Mouse (Mus musculus): Measurements from ENCODE around the gene Tmem33. TPM values are rescaled to one million over a fixed set of nuclear protein-coding genes. Genes with fewer than 3 reads are reported as not detected.

The Tmem33 gene
- polyA plus RNA-seq, 1 experiment, result 58.1 TPM

GRCm38 (mm10) chr5:67258473-67258872, 1.9 kb upstream of the Tmem33 start:
- no peak for TF ChIP-seq CTCF (IDR thresholded peaks at IDR 0.05; ENCODE audit: control insufficient read depth, insufficient read depth, insufficient replicate concordance, low read depth, low read length)
- no peak for TF ChIP-seq POLR2A (IDR thresholded peaks at IDR 0.05; ENCODE audit: control insufficient read depth, low read depth, low read length)
- Histone ChIP-seq H3K27me3 (ENCODE audit: control insufficient read depth, insufficient read depth, low read length) (no peaks in the 10 kb centered on the region), H3K4me1 (ENCODE audit: control insufficient read depth, insufficient read depth, low read length) (peaks cover 2% of the 10 kb centered on the region; the same call in 1 of the 2 replicates), H3K27ac (ENCODE audit: control insufficient read depth, insufficient read depth, low read depth, low read length) (no peak overlapping the region), H3K4me3 (ENCODE audit: control insufficient read depth, low read depth, low read length) (no peak overlapping the region), H3K36me3 (ENCODE audit: control insufficient read depth, insufficient read depth, low read length) (no peaks in the 10 kb centered on the region)

- peak overlapping the region; percentile 99 for H3K4me3 ChIP-seq (ENCODE audit: control insufficient read depth, low read depth, low read length)
- H3K36me3 ChIP-seq (ENCODE audit: control insufficient read depth, insufficient read depth, low read length), result no peaks in the 10 kb centered on the region
- H3K27me3 ChIP-seq (ENCODE audit: control insufficient read depth, insufficient read depth, low read length), result no peaks in the 10 kb centered on the region
- TF ChIP-seq CTCF (IDR thresholded peaks at IDR 0.05; ENCODE audit: control insufficient read depth, insufficient read depth, insufficient replicate concordance, low read depth, low read length) (no peak), POLR2A (IDR thresholded peaks at IDR 0.05; ENCODE audit: control insufficient read depth, low read depth, low read length) (no peak)
- peaks cover 2% of the 10 kb centered on the region; the same call in 1 of the 2 replicates for H3K4me1 ChIP-seq (ENCODE audit: control insufficient read depth, insufficient read depth, low read length)
- H3K27ac ChIP-seq (ENCODE audit: control insufficient read depth, insufficient read depth, low read depth, low read length), result peak overlapping the region; percentile 94
Measured at GRCm38 (mm10) chr5:67260159-67260530, 220 bp upstream of the Tmem33 start.

DNA sequence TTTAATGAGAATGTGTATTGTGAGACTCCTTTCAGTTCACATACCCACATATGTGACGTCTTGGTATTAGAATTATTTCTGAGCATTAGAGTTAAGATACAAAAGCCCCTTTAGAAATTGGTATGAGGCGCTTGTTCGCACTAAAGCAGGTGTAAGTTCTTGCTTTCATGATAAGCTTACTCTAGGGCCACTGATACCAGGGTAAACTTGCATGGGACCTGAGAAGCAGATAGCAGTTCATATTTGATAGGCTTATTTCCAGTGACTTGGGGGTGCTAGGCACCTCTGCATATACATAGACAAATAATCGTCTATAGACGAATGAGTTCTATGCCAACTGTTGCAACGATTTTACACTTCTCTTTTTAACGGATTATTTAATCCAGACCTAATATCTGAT, 2.6 kb downstream of the Tmem33 start:
- no peaks in the 10 kb centered on the region for H3K27me3 ChIP-seq (ENCODE audit: control insufficient read depth, insufficient read depth, low read length)
- no peak overlapping the region for H3K27ac ChIP-seq (ENCODE audit: control insufficient read depth, insufficient read depth, low read depth, low read length)
- 0 out of 2 replicates have a peak, but pooled peaks cover 2% of the 10 kb centered on the region for H3K36me3 ChIP-seq (ENCODE audit: control insufficient read depth, insufficient read depth, low read length)
- H3K4me1 ChIP-seq (ENCODE audit: control insufficient read depth, insufficient read depth, low read length), result peaks cover 2% of the 10 kb centered on the region; the same call in 1 of the 2 replicates
- no peak overlapping the region for H3K4me3 ChIP-seq (ENCODE audit: control insufficient read depth, low read depth, low read length)
- TF ChIP-seq CTCF (IDR thresholded peaks at IDR 0.05; ENCODE audit: control insufficient read depth, insufficient read depth, insufficient replicate concordance, low read depth, low read length) (no peak), POLR2A (IDR thresholded peaks at IDR 0.05; ENCODE audit: control insufficient read depth, low read depth, low read length) (no peak)

DNA sequence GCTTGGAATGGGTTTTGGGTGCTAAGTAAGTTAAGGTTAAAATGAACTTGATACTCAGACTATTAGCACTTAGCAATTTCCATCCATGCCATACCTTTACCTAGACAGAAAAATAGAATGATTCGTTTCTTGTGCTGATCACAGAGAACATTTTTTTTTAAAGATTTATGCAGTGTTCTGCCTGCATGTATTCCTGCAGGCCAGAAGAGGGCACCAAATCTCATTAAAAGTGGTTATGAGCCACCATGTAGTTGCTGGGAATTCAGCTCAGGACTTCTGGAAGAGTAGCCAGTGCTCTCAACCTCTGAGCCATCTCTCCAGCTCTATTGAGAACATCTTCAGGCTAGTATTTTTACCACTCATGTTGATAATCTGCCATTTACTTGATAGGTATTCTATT, 5.7 kb downstream of the Tmem33 start:
- H3K27ac ChIP-seq (ENCODE audit: control insufficient read depth, insufficient read depth, low read depth, low read length), result no peak overlapping the region
- H3K4me3 ChIP-seq (ENCODE audit: control insufficient read depth, low read depth, low read length), result no peak overlapping the region
- TF ChIP-seq CTCF (IDR thresholded peaks at IDR 0.05; ENCODE audit: control insufficient read depth, insufficient read depth, insufficient replicate concordance, low read depth, low read length) (no peak), POLR2A (IDR thresholded peaks at IDR 0.05; ENCODE audit: control insufficient read depth, low read depth, low read length) (no peak)
- peaks cover 2% of the 10 kb centered on the region; the same call in 1 of the 2 replicates for H3K4me1 ChIP-seq (ENCODE audit: control insufficient read depth, insufficient read depth, low read length)
- 0 out of 2 replicates have a peak, but pooled peaks cover 2% of the 10 kb centered on the region for H3K36me3 ChIP-seq (ENCODE audit: control insufficient read depth, insufficient read depth, low read length)
- no peaks in the 10 kb centered on the region for H3K27me3 ChIP-seq (ENCODE audit: control insufficient read depth, insufficient read depth, low read length)

DNA sequence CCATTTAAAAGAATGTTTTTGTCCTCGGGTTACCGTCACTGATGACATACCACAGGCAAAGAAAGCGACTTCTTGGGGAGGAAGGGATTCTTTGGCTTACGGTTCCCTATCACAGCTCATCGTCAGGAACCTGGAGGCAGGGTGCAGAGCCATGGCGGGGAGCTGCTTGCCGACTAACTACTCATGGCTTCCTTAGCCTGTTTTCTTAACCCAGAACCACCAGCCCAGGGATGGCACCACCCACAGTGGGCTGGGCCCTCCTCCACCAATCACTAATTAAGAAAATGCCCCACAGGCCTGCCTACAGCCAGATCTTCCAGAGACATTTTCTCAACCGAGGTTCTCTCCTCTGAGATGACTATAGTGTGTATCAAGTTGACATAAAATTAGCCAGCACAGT, 8.9 kb downstream of the Tmem33 start:
- Histone ChIP-seq H3K4me3 (ENCODE audit: control insufficient read depth, low read depth, low read length) (no peak overlapping the region), H3K4me1 (ENCODE audit: control insufficient read depth, insufficient read depth, low read length) (no peaks in the 10 kb centered on the region), H3K27ac (ENCODE audit: control insufficient read depth, insufficient read depth, low read depth, low read length) (no peak overlapping the region), H3K27me3 (ENCODE audit: control insufficient read depth, insufficient read depth, low read length) (no peaks in the 10 kb centered on the region), H3K36me3 (ENCODE audit: control insufficient read depth, insufficient read depth, low read length) (0 out of 2 replicates have a peak, but pooled peaks cover 2% of the 10 kb centered on the region)
- TF ChIP-seq CTCF (IDR thresholded peaks at IDR 0.05; ENCODE audit: control insufficient read depth, insufficient read depth, insufficient replicate concordance, low read depth, low read length) (no peak), POLR2A (IDR thresholded peaks at IDR 0.05; ENCODE audit: control insufficient read depth, low read depth, low read length) (no peak)

GRCm38 (mm10) chr5:67279407-67279806, 19.0 kb downstream of the Tmem33 start:
- Histone ChIP-seq H3K27me3 (ENCODE audit: control insufficient read depth, insufficient read depth, low read length) (no peaks in the 10 kb centered on the region), H3K4me1 (ENCODE audit: control insufficient read depth, insufficient read depth, low read length) (no peaks in the 10 kb centered on the region), H3K36me3 (ENCODE audit: control insufficient read depth, insufficient read depth, low read length) (no peaks in the 10 kb centered on the region), H3K4me3 (ENCODE audit: control insufficient read depth, low read depth, low read length) (no peak overlapping the region), H3K27ac (ENCODE audit: control insufficient read depth, insufficient read depth, low read depth, low read length) (no peak overlapping the region)
- TF ChIP-seq CTCF (IDR thresholded peaks at IDR 0.05; ENCODE audit: control insufficient read depth, insufficient read depth, insufficient replicate concordance, low read depth, low read length), result no peak
- TF ChIP-seq POLR2A (IDR thresholded peaks at IDR 0.05; ENCODE audit: control insufficient read depth, low read depth, low read length), result no peak

DNA sequence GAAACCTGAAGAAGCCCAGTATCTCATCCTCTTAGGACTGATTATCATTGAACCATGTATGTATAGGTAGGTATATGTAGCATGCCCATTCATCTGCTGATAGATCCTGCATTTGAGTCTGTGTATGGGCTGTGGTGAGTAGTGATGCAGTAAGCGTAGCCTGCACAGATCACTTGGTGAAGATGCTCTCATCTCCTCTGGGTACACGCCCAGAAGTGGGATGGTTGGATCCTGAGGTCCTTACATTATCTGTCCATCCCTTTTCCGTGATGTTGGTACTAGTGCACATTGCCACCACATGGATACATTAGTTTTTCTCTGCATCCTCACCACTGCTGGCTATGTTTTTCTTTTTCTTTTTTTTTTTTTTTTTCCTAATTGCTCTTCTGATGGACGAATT, 19.5 kb downstream of the Tmem33 start:
- H3K27ac ChIP-seq (ENCODE audit: control insufficient read depth, insufficient read depth, low read depth, low read length), result no peak overlapping the region
- no peaks in the 10 kb centered on the region for H3K4me1 ChIP-seq (ENCODE audit: control insufficient read depth, insufficient read depth, low read length)
- no peak overlapping the region for H3K4me3 ChIP-seq (ENCODE audit: control insufficient read depth, low read depth, low read length)
- TF ChIP-seq CTCF (IDR thresholded peaks at IDR 0.05; ENCODE audit: control insufficient read depth, insufficient read depth, insufficient replicate concordance, low read depth, low read length), result no peak
- TF ChIP-seq POLR2A (IDR thresholded peaks at IDR 0.05; ENCODE audit: control insufficient read depth, low read depth, low read length), result no peak
- no peaks in the 10 kb centered on the region for H3K27me3 ChIP-seq (ENCODE audit: control insufficient read depth, insufficient read depth, low read length)
- H3K36me3 ChIP-seq (ENCODE audit: control insufficient read depth, insufficient read depth, low read length), result no peaks in the 10 kb centered on the region; the same call in 1 of the 2 replicates

- Histone ChIP-seq H3K4me1 (ENCODE audit: control insufficient read depth, insufficient read depth, low read length) (no peaks in the 10 kb centered on the region), H3K4me3 (ENCODE audit: control insufficient read depth, low read depth, low read length) (no peak overlapping the region), H3K27me3 (ENCODE audit: control insufficient read depth, insufficient read depth, low read length) (no peaks in the 10 kb centered on the region), H3K36me3 (ENCODE audit: control insufficient read depth, insufficient read depth, low read length) (no peaks in the 10 kb centered on the region; the same call in 1 of the 2 replicates), H3K27ac (ENCODE audit: control insufficient read depth, insufficient read depth, low read depth, low read length) (no peak overlapping the region)
- TF ChIP-seq POLR2A (IDR thresholded peaks at IDR 0.05; ENCODE audit: control insufficient read depth, low read depth, low read length), result no peak
- no peak for TF ChIP-seq CTCF (IDR thresholded peaks at IDR 0.05; ENCODE audit: control insufficient read depth, insufficient read depth, insufficient replicate concordance, low read depth, low read length)
Measured at GRCm38 (mm10) chr5:67280400-67280799, 20.0 kb downstream of the Tmem33 start.

Measured in testis, adult 2 months (tissue).